Mouse (Mus musculus) megakaryocyte, embryonic 14.5 days (primary cell): ENCODE measurements around the gene Nptn. TPM values are rescaled to one million over a fixed set of nuclear protein-coding genes. Genes with fewer than 3 reads are reported as not detected.
"Not testable (repeated sequence)": the region's sequence is repeated elsewhere in the genome, so short reads cannot be mapped to it uniquely, and the experiment has no call there.

Source experiments
- H3K27me3 ChIP-seq: replicated peaks from 2 replicates; pipeline ENCODE3; 2012; ENCODE audit warnings: inconsistent platforms
- H3K36me3 ChIP-seq: replicated peaks from 2 replicates; pipeline ENCODE3; 2012; ENCODE audit warnings: low read length, inconsistent platforms, mixed read lengths
- H3K4me1 ChIP-seq: 2 replicates; pipeline ENCODE4 v1.6.1; 2012; ENCODE audit warnings: inconsistent platforms
- H3K4me3 ChIP-seq: replicated peaks from 2 replicates; pipeline ENCODE3; 2012; ENCODE audit warnings: moderate library complexity, mild to moderate bottlenecking, inconsistent platforms
- H3K9me3 ChIP-seq: 2 replicates; pipeline ENCODE4 v1.6.1; 2012; ENCODE audit warnings: inconsistent platforms
- FLI1 ChIP-seq: IDR thresholded peaks from 2 replicates; pipeline ENCODE4 v1.6.1; 2012; ENCODE audit warnings: low read length, inconsistent platforms, mixed read lengths
- GATA1 ChIP-seq: IDR thresholded peaks from 3 replicates; pipeline ENCODE4 v1.6.1; 2012; ENCODE audit warnings: mixed read lengths, low read length, inconsistent platforms, borderline replicate concordance
- polyA plus RNA-seq: library from polyadenylated mRNA; stranded (reverse); fragments of >175 nt; gene quantifications from 2 replicates; pipeline ENCODE4 v1.2.3, GENCODE M21; 2012; ENCODE audit warnings: low replicate concordance; ENCODE audit not compliant: insufficient read depth

Gene Nptn
- polyA plus RNA-seq, 1 experiment, result 377 TPM

DNA sequence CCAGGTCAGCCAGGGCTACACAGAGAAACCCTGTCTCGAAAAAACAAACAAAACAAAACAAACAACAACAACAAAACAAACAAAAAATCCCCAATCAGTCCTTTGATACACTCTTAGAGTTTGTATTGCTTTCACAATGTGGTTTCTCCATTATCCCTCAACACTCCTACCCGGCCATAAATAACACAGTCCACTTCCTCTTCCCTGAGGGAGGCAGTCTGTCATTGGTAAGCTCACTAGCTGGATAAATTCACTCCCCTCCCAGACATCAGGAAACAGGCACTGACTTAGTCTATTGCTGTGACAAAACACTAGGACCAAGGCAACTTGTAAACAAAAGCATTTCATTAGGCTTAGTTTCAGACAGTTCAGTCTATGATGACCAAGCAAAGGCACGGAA is 21.8 kb upstream of the Nptn start:
- no peak for TF ChIP-seq GATA1
- no peak for TF ChIP-seq FLI1

GRCm38 (mm10) chr9:58565945-58566344 is 16.1 kb upstream of the Nptn start:
- H3K9me3 ChIP-seq, H3K4me3 ChIP-seq, H3K27me3 ChIP-seq, H3K36me3 ChIP-seq: not testable (repeated sequence)
- H3K4me1 ChIP-seq, result peaks cover 27% of the 10 kb centered on the region

More for the DNA sequence above, 21.8 kb upstream of the Nptn start:
- peaks cover 25% of the 10 kb centered on the region for H3K27me3 ChIP-seq
- peaks cover 11% of the 10 kb centered on the region for H3K9me3 ChIP-seq
- peaks cover 65% of the 10 kb centered on the region for H3K4me1 ChIP-seq
- no peaks in the 10 kb centered on the region for H3K36me3 ChIP-seq
- H3K4me3 ChIP-seq, result peak overlapping the region; percentile 72

DNA sequence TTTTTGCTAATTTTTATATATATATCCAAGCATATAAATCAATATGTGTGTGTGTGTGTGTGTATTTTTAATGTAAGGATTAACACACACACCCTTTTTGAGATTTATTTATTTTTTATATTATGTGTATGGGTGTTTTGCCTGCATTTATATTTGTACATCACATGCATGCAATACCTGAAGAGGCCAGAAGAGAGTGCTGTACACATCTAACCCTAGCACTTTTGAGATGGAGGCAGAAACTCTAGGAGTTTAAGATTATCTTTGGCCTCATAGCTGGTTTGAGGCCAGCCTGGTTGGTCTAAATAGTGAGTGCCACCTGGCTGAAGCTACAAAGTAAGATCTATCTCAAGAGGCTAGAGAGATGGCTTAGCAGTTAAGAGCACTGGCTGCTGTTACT is 14.4 kb upstream of the Nptn start:
- peaks cover 13% of the 10 kb centered on the region for H3K9me3 ChIP-seq
- peaks cover 7% of the 10 kb centered on the region for H3K27me3 ChIP-seq
- TF ChIP-seq GATA1, result no peak
- TF ChIP-seq FLI1, result no peak
- no peak overlapping the region for H3K4me3 ChIP-seq
- H3K4me1 ChIP-seq, result peaks cover 13% of the 10 kb centered on the region
- H3K36me3 ChIP-seq, result no peaks in the 10 kb centered on the region

- no peak for TF ChIP-seq FLI1
- TF ChIP-seq GATA1, result no peak
- Histone ChIP-seq H3K27me3 (peaks cover 11% of the 10 kb centered on the region), H3K4me3 (no peak overlapping the region), H3K36me3 (no peaks in the 10 kb centered on the region), H3K4me1 (peaks cover 8% of the 10 kb centered on the region), H3K9me3 (peaks cover 8% of the 10 kb centered on the region)
Observed at GRCm38 (mm10) chr9:58571001-58571400, 11.0 kb upstream of the Nptn start.

- H3K4me3 ChIP-seq, result no peak overlapping the region
- TF ChIP-seq FLI1 (no peak), GATA1 (no peak)
- no peaks in the 10 kb centered on the region for H3K36me3 ChIP-seq
- H3K4me1 ChIP-seq, result peaks cover 28% of the 10 kb centered on the region
- no peaks in the 10 kb centered on the region for H3K9me3 ChIP-seq
- peaks cover 9% of the 10 kb centered on the region for H3K27me3 ChIP-seq
Observed at GRCm38 (mm10) chr9:58578669-58579068, 3.4 kb upstream of the Nptn start.

DNA sequence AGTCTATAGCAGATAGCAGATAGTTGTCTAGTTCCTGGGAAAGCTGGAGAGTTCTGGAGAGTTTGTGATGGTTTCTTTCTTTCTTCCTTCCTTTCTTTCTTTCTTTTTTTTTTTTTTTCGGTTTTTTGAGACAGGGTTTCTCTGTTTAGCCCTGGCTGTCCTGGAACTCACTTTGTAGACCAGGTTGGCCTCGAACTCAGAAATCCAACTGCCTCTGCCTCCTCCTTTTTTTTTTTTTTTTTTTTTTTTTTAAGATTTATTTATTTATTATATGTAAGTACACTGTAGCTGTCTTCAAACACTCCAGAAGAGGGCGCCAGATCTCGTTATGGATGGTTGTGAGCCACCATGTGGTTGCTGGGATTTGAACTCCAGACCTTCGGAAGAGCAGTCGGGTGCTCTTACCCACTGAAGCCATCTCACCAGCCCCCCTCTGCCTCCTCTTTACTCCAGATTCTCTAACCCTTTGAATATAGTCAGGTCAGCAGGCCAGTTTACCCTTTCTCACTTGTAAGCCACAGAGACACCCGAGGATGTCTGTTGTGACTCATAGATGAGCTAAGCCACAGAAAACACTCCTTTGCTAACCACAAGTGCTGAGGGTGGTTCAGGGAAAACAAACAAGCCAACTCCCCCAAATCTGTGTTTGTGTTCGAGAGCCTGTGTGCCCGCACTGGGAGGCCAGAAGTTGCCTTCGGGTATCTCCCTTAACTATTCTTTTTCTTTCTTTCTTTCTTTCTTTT is 1.4 kb upstream of the Nptn start:
- not testable (repeated sequence) for H3K4me3 ChIP-seq, H3K36me3 ChIP-seq

DNA sequence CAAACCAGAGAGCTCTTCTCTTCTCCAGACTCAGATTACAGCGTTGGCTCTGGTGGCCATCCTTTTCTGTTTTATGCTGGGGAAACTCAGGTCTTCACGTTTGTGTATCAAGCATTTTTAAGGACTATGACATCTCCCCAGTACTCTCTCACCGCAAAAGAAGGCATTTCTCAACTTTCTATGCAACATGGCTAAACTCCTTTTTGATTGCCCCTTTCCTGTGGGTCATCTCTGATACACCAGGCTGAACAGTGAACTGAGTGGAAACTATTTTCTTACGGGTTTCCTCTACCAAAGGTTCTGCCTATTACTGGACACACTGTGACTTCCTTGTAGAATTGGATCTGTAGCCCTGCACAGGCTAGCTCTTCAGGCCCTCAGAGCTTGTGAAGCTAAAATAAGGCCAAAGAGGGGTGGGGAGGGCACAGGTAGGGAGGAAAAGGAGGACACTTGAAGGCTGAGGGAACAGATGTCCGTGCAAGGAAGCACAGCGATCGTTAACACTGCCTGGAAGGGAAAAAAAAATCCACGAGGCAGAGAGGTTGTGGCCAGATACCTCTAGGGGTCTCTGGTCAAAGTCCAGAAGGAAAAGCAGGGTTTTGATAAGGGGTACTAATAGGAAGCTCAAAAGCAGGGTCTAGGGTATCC is 633 bp upstream of the Nptn start:
- peaks cover 51% of the 10 kb centered on the region for H3K4me1 ChIP-seq
- peaks cover 2% of the 10 kb centered on the region for H3K27me3 ChIP-seq
- H3K4me3 ChIP-seq, result peak overlapping the region; percentile 97
- no peaks in the 10 kb centered on the region for H3K36me3 ChIP-seq
- no peaks in the 10 kb centered on the region for H3K9me3 ChIP-seq
- TF ChIP-seq FLI1, result no peak
- TF ChIP-seq GATA1, result no peak

More for the DNA sequence above, 1.4 kb upstream of the Nptn start:
- not testable (repeated sequence) for H3K27me3 ChIP-seq, H3K9me3 ChIP-seq
- H3K4me1 ChIP-seq, result peaks cover 44% of the 10 kb centered on the region

DNA sequence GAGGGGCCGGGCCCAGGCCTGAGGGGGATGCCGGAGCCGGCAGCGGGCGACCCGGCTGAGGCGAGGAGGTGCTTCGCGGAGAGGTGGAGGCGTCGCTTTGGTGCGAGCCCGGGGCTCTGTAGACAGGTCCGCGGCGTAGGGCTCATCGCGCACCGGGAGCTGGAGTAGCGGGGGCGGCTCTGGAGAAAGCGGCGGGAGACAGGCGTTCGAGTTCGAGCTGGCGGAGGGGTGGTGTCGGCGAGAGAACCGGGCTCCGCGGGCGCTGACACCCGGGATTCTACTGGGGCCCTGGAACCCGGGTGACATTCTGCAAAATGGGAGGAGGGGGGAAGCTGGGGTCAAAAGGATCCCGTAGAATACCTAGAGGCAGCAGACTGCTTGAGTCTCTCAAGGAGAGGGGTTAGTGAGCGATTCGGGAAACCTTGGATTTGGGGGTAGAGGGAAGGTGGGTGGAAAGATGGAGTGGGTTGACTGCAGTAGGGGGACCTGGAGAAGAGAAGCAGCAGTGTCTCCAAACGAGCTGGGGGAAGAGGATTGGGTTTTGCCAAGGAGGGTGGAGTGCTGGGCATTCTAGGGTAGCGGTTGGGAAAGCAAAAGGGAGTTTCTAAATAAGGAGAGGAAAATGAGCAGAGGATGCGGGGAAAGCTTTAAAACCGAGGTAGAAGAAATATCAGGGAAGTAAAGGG is 684 bp downstream of the Nptn start:
- TF ChIP-seq GATA1 (no peak), FLI1 (no peak)
- Histone ChIP-seq H3K9me3 (no peaks in the 10 kb centered on the region), H3K4me3 (peak overlapping the region; percentile 97), H3K36me3 (peaks cover 4% of the 10 kb centered on the region), H3K4me1 (peaks cover 62% of the 10 kb centered on the region), H3K27me3 (no peaks in the 10 kb centered on the region)

DNA sequence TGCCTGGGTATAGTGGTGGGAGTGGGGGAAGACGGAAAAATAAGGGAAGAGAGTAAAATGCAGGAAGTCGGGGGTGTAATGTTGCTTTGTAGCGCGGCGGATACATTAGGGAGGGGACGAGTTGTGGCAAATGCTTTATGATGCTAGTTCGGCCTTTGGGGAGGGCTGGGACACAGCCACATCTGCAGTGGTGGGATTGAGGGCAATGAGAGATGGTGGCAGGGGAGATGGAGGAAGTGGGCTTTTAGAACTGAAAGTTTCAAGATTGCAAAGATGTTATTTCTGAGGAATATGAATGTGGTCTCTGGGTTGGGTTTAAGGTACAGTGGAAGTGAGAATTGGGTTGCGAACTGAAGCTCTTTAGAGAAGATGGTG is 1.2 kb downstream of the Nptn start:
- TF ChIP-seq FLI1 (no peak), GATA1 (no peak)
- peaks cover 6% of the 10 kb centered on the region for H3K36me3 ChIP-seq
- no peaks in the 10 kb centered on the region for H3K27me3 ChIP-seq
- H3K4me3 ChIP-seq, result peak overlapping the region; percentile 97
- peaks cover 67% of the 10 kb centered on the region for H3K4me1 ChIP-seq
- no peaks in the 10 kb centered on the region for H3K9me3 ChIP-seq

DNA sequence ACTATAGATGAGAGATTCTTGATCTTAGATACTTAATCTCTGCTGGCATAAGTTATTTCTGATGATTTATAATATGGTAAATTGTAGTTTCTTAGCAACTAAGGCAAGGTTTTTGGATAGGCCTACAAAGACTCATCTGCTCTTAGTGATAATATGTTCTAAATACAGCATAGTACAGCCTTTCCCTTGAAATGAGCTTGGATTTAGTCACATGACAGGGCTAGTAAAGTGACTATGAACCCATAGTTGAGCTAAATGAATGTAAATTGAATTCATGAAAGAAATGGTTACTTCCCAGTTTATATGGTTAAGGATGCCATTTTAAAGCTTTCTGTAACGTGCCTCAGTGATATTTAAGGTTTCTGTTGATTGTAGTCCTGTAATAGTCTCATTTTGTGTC is 2.3 kb downstream of the Nptn start:
- no peaks in the 10 kb centered on the region for H3K27me3 ChIP-seq
- H3K4me1 ChIP-seq, result peaks cover 65% of the 10 kb centered on the region
- H3K4me3 ChIP-seq, result peak overlapping the region; percentile 97

More for the DNA sequence above, 2.3 kb downstream of the Nptn start:
- no peaks in the 10 kb centered on the region for H3K9me3 ChIP-seq
- TF ChIP-seq GATA1 (no peak), FLI1 (no peak)
- peaks cover 6% of the 10 kb centered on the region for H3K36me3 ChIP-seq
